Mouse (Mus musculus) liver, embryonic 11.5 days (tissue): ENCODE results near the gene D16Ertd472e. TPM values are rescaled to one million over a fixed set of nuclear protein-coding genes. Genes with fewer than 3 reads are reported as not detected.
A peak's percentile ranks its signal among the peaks of the same experiment; 100 is the strongest.

Source experiments
- ATAC-seq: fragments of 200-750 bp; cut with Nextera tagmentation; replicated peaks from 2 replicates; pipeline ENCODE4 v1.8.0; 2017; ENCODE audit warnings: moderate number of reproducible peaks, mild to moderate bottlenecking, moderate TSS enrichment, moderate library complexity; ENCODE audit not compliant: low FRiP score
- DNase-seq: peaks from one replicate; pipeline ENCODE4 v3.0.0-alpha.2; 2017; ENCODE audit warnings: low spot score
- H3K27ac ChIP-seq: fragments of 300-500 bp; sonication (generic); 2 replicates; pipeline ENCODE4 v1.5.1; 2014; ENCODE audit warnings: mild to moderate bottlenecking, low read depth, low read length, control low read depth
- H3K27me3 ChIP-seq: fragments of 300-500 bp; sonication (generic); replicated peaks from 2 replicates; pipeline ENCODE4 v1.6.1; 2014; ENCODE audit warnings: low read length, mixed read lengths; ENCODE audit not compliant: control insufficient read depth, insufficient read depth
- H3K36me3 ChIP-seq: fragments of 300-500 bp; sonication (generic); 2 replicates; pipeline ENCODE4 v1.6.1; 2014; ENCODE audit warnings: mild to moderate bottlenecking, low read length, moderate library complexity, mixed read lengths; ENCODE audit not compliant: control insufficient read depth, insufficient read depth
- H3K4me1 ChIP-seq: fragments of 300-500 bp; sonication (generic); replicated peaks from 2 replicates; pipeline ENCODE4 v1.6.1; 2014; ENCODE audit warnings: low read length, mixed read lengths; ENCODE audit not compliant: control insufficient read depth, insufficient read depth
- H3K4me2 ChIP-seq: fragments of 300-500 bp; sonication (generic); 2 replicates; pipeline ENCODE4 v1.6.1; 2014; ENCODE audit warnings: mild to moderate bottlenecking, control low read depth, moderate library complexity
- H3K4me3 ChIP-seq: fragments of 300-500 bp; sonication (generic); 2 replicates; pipeline ENCODE4 v1.5.1; 2014; ENCODE audit warnings: low read depth, low read length, control low read depth
- H3K9ac ChIP-seq: fragments of 300-500 bp; sonication (generic); 2 replicates; pipeline ENCODE4 v1.6.1; 2014; ENCODE audit warnings: low read depth, low read length, control low read depth
- H3K9me3 ChIP-seq: fragments of 300-500 bp; sonication (generic); 2 replicates; pipeline ENCODE4 v1.6.1; 2016; ENCODE audit warnings: low read length, inconsistent platforms, mixed read lengths; ENCODE audit not compliant: control insufficient read depth
- WGBS: fragments of 180-500 bp; shearing (Covaris S2); extraction: QIAGEN DNeasy Blood & Tissue Kit; methylation state at CpG from one replicate; pipeline ENCODE4 v1.1.7; 2014; 5-methylcytosine and 5-hydroxymethylcytosine counted together
- polyA plus RNA-seq: library from polyadenylated mRNA; unstranded; fragments of >200 nt; fragmentation: Nextera tagmentation; extraction: Ambion mirVana; gene quantifications from 2 replicates; pipeline ENCODE4 v1.2.1, GENCODE M21; 2014

The D16Ertd472e gene
- polyA plus RNA-seq, 1 experiment from 2014 or later, result 12.8 TPM

DNA sequence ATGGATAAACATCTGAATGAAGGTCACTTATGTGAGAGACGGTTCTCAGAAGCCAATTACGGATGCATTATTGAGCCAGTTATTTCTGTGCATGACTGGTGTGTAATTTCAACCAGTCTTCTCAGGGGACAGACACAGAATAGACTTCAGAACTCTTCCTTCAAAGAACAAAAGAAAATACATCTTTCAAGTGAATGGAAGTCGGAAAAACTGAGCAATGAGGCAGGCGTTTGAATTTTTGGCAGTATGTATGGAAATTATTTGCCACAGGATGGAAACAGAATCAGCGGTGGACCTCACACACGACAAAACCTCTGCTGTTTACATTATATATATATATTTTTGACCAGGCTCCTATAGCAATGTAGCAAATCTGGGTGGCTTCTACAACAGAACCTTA is 14.6 kb upstream of the D16Ertd472e start:
- WGBS, result 89% methylated on average over 6 of the region's 6 CpGs
- Histone ChIP-seq H3K4me3 (no peak overlapping the region), H3K27me3 (no peaks in the 10 kb centered on the region)

DNA sequence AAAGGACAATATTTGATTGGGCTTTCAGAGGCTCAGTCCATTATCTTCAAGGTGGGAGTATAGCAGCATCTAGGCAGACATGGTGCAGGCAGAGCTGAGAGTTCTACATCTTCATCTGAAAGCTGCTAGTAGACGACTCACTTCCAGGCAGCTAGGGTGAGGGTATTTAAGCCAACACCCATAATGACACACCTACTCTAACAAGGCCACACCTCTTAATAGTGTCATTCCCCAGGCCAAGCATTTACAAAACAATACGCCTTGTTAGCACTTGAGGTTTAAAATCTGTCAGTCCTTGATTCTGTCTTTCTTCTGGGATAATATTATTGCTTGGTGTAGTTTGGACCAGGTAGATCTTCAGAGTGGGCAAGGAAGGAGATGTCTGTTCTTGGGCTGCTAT is 12.3 kb upstream of the D16Ertd472e start:
- Histone ChIP-seq H3K9me3 (no peaks in the 10 kb centered on the region), H3K9ac (no peak overlapping the region), H3K4me2 (no peak overlapping the region), H3K27me3 (no peaks in the 10 kb centered on the region), H3K36me3 (no peaks in the 10 kb centered on the region), H3K4me1 (no peaks in the 10 kb centered on the region), H3K27ac (no peak overlapping the region), H3K4me3 (no peak overlapping the region)
- DNase-seq, result no peak
- WGBS, result 69% methylated on average over 2 of the region's 2 CpGs
- no peak for ATAC-seq

More for the DNA sequence above, 14.6 kb upstream of the D16Ertd472e start:
- DNase-seq (no peak), ATAC-seq (no peak)
- Histone ChIP-seq H3K9me3 (no peaks in the 10 kb centered on the region), H3K4me2 (no peak overlapping the region), H3K4me1 (no peaks in the 10 kb centered on the region), H3K36me3 (no peaks in the 10 kb centered on the region), H3K9ac (no peak overlapping the region), H3K27ac (no peak overlapping the region)

DNA sequence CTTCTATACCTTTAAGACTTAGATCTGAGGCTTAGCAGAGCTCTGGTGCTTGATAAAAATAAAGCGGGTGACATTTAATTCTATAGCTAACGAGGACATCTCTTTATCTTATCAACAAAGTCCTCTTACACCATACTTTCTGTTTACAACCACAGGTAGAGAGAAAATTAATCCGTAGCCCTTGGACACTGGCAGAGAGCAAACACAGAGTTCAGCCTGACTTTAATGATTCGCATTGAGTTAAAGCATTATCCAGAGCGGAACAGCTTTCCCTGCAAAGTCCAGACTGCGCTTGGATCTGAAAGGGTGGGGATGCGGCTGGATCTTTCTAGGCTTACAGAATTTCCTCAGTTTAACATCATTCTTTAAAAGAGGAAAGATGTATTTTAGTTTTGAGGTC is 10.1 kb upstream of the D16Ertd472e start:
- H3K4me1 ChIP-seq, result no peaks in the 10 kb centered on the region
- no peaks in the 10 kb centered on the region for H3K36me3 ChIP-seq
- 61% methylated on average over 7 of the region's 7 CpGs for WGBS
- no peak for DNase-seq
- H3K4me2 ChIP-seq, result no peak overlapping the region
- H3K4me3 ChIP-seq, result no peak overlapping the region
- ATAC-seq, result no peak
- H3K27ac ChIP-seq, result no peak overlapping the region
- H3K9me3 ChIP-seq, result no peaks in the 10 kb centered on the region
- H3K27me3 ChIP-seq, result no peaks in the 10 kb centered on the region
- no peak overlapping the region for H3K9ac ChIP-seq

GRCm38 (mm10) chr16:78585664-78586397 is 9.3 kb upstream of the D16Ertd472e start:
- ATAC-seq, result no peak
- 75% methylated on average over 11 of the region's 11 CpGs for WGBS

DNA sequence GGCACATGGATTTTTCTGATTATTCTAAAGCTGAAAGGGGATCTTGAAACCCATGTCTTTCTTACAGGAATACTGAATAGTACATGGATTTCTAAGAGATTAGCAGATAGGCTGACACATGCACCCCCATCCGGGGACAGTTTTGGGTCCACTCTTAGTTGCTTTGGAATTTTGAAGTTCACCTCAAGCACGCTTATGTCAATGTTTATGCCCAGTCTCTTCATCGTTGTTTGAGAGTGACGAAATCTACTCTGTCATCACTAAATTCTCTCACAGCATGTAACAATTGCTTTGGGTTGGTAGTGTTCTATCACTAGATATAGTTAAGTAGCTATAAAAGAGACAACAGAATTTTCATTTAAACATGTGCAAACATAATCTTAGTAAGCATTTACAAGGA is 8.7 kb upstream of the D16Ertd472e start:
- H3K27ac ChIP-seq, result no peak overlapping the region
- no peak overlapping the region for H3K9ac ChIP-seq
- no peak for DNase-seq
- H3K4me2 ChIP-seq, result no peak overlapping the region
- H3K9me3 ChIP-seq, result no peaks in the 10 kb centered on the region
- H3K27me3 ChIP-seq, result no peaks in the 10 kb centered on the region
- no peaks in the 10 kb centered on the region for H3K4me1 ChIP-seq
- ATAC-seq, result no peak
- H3K36me3 ChIP-seq, result no peaks in the 10 kb centered on the region
- WGBS, result 73% methylated on average over 4 of the region's 4 CpGs
- no peak overlapping the region for H3K4me3 ChIP-seq

More at GRCm38 (mm10) chr16:78585664-78586397, 9.3 kb upstream of the D16Ertd472e start:
- H3K4me2 ChIP-seq, result no peak overlapping the region
- H3K36me3 ChIP-seq, result no peaks in the 10 kb centered on the region
- no peak overlapping the region for H3K27ac ChIP-seq
- no peaks in the 10 kb centered on the region for H3K4me1 ChIP-seq
- H3K4me3 ChIP-seq, result no peak overlapping the region
- H3K9me3 ChIP-seq, result no peaks in the 10 kb centered on the region
- H3K27me3 ChIP-seq, result no peaks in the 10 kb centered on the region
- H3K9ac ChIP-seq, result no peak overlapping the region
- DNase-seq, result no peak

- Histone ChIP-seq H3K4me1 (no peaks in the 10 kb centered on the region), H3K27ac (no peak overlapping the region), H3K9me3 (no peaks in the 10 kb centered on the region), H3K27me3 (no peaks in the 10 kb centered on the region), H3K4me2 (no peak overlapping the region), H3K36me3 (no peaks in the 10 kb centered on the region), H3K9ac (no peak overlapping the region), H3K4me3 (no peak overlapping the region)
- no peak for DNase-seq
- ATAC-seq, result no peak
- 85% methylated on average over 4 of the region's 4 CpGs for WGBS
Observed at GRCm38 (mm10) chr16:78583968-78584367, 7.5 kb upstream of the D16Ertd472e start.

GRCm38 (mm10) chr16:78580387-78580786 is 3.9 kb upstream of the D16Ertd472e start:
- ATAC-seq (no peak), DNase-seq (no peak)
- no peak overlapping the region for H3K9ac ChIP-seq
- WGBS, result 90% methylated on average over 7 of the region's 7 CpGs
- H3K4me3 ChIP-seq, result no peak overlapping the region
- no peak overlapping the region for H3K27ac ChIP-seq
- H3K4me2 ChIP-seq, result no peak overlapping the region
- no peaks in the 10 kb centered on the region for H3K27me3 ChIP-seq
- no peaks in the 10 kb centered on the region for H3K36me3 ChIP-seq
- no peaks in the 10 kb centered on the region for H3K4me1 ChIP-seq
- H3K9me3 ChIP-seq, result no peaks in the 10 kb centered on the region

DNA sequence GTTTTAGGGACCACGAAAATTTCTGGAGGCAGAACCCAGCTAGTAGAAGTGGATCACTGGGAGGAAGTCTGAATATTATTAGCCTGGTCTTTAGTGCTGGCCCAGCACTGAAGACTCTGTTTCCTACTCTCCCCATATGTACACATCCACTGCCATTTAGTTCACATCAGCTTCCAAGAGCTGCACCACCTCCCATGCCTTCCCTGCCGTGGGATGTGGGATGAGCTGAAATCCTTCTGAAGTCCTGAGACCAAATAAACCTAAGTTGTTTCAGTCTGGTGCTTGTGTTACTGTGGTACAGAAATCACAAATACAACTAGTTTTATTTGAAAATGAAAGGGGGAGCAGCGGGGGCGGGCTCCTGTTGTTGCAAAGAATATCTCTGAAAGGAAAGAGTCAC is 2.9 kb upstream of the D16Ertd472e start:
- no peaks in the 10 kb centered on the region for H3K27me3 ChIP-seq
- H3K9ac ChIP-seq, result no peak overlapping the region
- no peak overlapping the region for H3K4me3 ChIP-seq
- peaks cover 3% of the 10 kb centered on the region for H3K4me1 ChIP-seq
- no peaks in the 10 kb centered on the region for H3K9me3 ChIP-seq
- no peak overlapping the region for H3K4me2 ChIP-seq
- ATAC-seq (no peak), DNase-seq (no peak)
- 84% methylated on average over 4 of the region's 4 CpGs for WGBS
- H3K36me3 ChIP-seq, result no peaks in the 10 kb centered on the region
- H3K27ac ChIP-seq, result no peak overlapping the region

GRCm38 (mm10) chr16:78577085-78577671 is 670 bp upstream of the D16Ertd472e start:
- ATAC-seq, result peak; percentile 29; the same call in 1 of the 2 replicates
- Histone ChIP-seq H3K27me3 (no peaks in the 10 kb centered on the region), H3K4me3 (peak overlapping the region; percentile 65), H3K27ac (peak overlapping the region; percentile 60; the same call in 1 of the 2 replicates), H3K36me3 (no peaks in the 10 kb centered on the region), H3K9me3 (no peaks in the 10 kb centered on the region), H3K4me1 (peaks cover 7% of the 10 kb centered on the region), H3K9ac (peak overlapping the region; percentile 69), H3K4me2 (peak overlapping the region; percentile 70)
- WGBS, result 13% methylated on average over 14 of the region's 14 CpGs
- DNase-seq, result no peak
